11 mouse cellular contexts compared by ENCODE assay signal in the genomic region with DNA sequence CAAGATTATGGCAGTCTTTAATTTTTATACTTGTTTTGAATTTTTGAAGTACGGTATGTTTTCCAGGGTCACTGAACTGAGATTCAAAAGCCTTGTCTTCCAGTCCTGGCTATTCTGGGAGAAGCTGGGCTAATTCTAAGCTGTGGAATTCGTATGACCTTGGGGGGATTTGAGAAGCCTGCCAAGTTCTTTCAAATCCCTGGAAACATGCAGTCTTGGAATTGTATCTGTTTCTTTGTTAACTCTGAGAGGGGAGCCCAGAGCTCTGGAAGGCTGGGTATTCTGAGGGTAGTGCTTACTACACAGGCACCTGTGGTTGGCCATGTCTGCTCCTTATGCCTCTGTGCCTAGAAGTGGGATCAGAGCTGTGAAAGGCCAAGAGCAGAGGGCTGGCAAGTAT. TPM values are rescaled to one million over a fixed set of nuclear protein-coding genes. Genes with fewer than 3 reads are reported as not detected.
DNase-seq lines count a peak whose midpoint lies in the region; ATAC-seq lines count a peak whose summit lies in the region.
"Had no signal": no experiment of that assay in that cellular context is flagged by ENCODE, and none has a peak within 500 bp of the region (broad histone marks: within the 10 kb centered on the region; RNA-seq: fewer than 3 reads in every experiment).

No protein-coding gene starts in this region.

- peaks cover 87% of the 10 kb centered on the region for H3K36me3 ChIP-seq in kidney, embryonic 14.5 days (ENCODE audit: control insufficient read depth, insufficient read depth, low read length)
- H3K36me3 ChIP-seq in kidney, embryonic 15.5 days: peaks cover 90% of the 10 kb centered on the region

- H3K9ac ChIP-seq in kidney, embryonic 14.5 days (ENCODE audit: low read depth, low read length): no peak overlapping the region
- no peak overlapping the region for H3K9ac ChIP-seq in kidney, embryonic 15.5 days
- H3K9ac ChIP-seq: limb, embryonic 13.5 days had no signal

- no peaks in the 10 kb centered on the region for H3K9me3 ChIP-seq in kidney, embryonic 14.5 days (ENCODE audit: control insufficient read depth, low read length)
- no peaks in the 10 kb centered on the region for H3K9me3 ChIP-seq in kidney, embryonic 15.5 days (replicated peaks)
- H3K9me3 ChIP-seq: limb, embryonic 13.5 days; megakaryocyte, embryonic 14.5 days had no signal

- H3K27me3 ChIP-seq in kidney, embryonic 14.5 days (ENCODE audit: control insufficient read depth, insufficient read depth, low read length): no peaks in the 10 kb centered on the region
- H3K27me3 ChIP-seq in kidney, embryonic 15.5 days: no peaks in the 10 kb centered on the region
- H3K27me3 ChIP-seq: limb, embryonic 13.5 days; megakaryocyte, embryonic 14.5 days had no signal

- H3K4me1 ChIP-seq in kidney, embryonic 14.5 days (ENCODE audit: control insufficient read depth, insufficient read depth, low read length): no peaks in the 10 kb centered on the region
- no peaks in the 10 kb centered on the region for H3K4me1 ChIP-seq in kidney, embryonic 15.5 days

- no peak for ATAC-seq in kidney, embryonic 14.5 days (ENCODE audit: low FRiP score, low TSS enrichment)
- ATAC-seq in kidney, embryonic 15.5 days (replicated peaks; ENCODE audit: low FRiP score): no peak
- no peak for ATAC-seq in granulocyte monocyte progenitor cell, adult 5-6 weeks (replicated peaks; ENCODE audit: poor library complexity, severe bottlenecking)

- no peak overlapping the region for H3K4me3 ChIP-seq in kidney, embryonic 14.5 days (ENCODE audit: low read length)
- H3K4me3 ChIP-seq in kidney, embryonic 15.5 days (replicated peaks): no peak overlapping the region
- H3K4me3 ChIP-seq: limb, embryonic 13.5 days; megakaryocyte, embryonic 14.5 days had no signal

- DNase-seq in adrenal gland, adult (ENCODE audit: inconsistent age in 2 of 2, low spot score in 1 of 2): peak; percentile 72 to 91
- DNase-seq in adrenal gland, postnatal 4 days (ENCODE audit: low spot score in 2 of 2): no peak
- DNase-seq in Muller cell, postnatal 12 days (ENCODE audit: inconsistent ontology term): peak; percentile 38
- DNase-seq in heart, postnatal 10 days: peak; percentile 48 to 54
- no peak for DNase-seq in cerebellum, postnatal 36 days
- DNase-seq: right cerebral cortex, adult 18-20 months had no signal

- H3K4me2 ChIP-seq in kidney, embryonic 14.5 days (replicated peaks; ENCODE audit: low read depth, low read length): no peak overlapping the region
- H3K4me2 ChIP-seq in kidney, embryonic 15.5 days: no peak overlapping the region
- H3K4me2 ChIP-seq: limb, embryonic 13.5 days had no signal

- intact Hi-C loops in heart, postnatal 10 days (cut with DNase I): no loop called here

- 89% methylated on average over 2 of the region's 2 CpGs for WGBS in kidney, embryonic 14.5 days
- WGBS in kidney, embryonic 15.5 days: 71% methylated on average over 2 of the region's 2 CpGs

- H3K27ac ChIP-seq in kidney, embryonic 14.5 days (ENCODE audit: low read depth, low read length): peak overlapping the region; percentile 42; the same call in 1 of the 2 replicates
- no peak overlapping the region for H3K27ac ChIP-seq in kidney, embryonic 15.5 days
- H3K27ac ChIP-seq: limb, embryonic 13.5 days had no signal

RNA-seq across cellular contexts. Expression of gene Polr1a, which starts 26.9 kb away (rescaled TPM):
- total RNA-seq in adrenal gland, postnatal 4 days (2021): 10 to 100 TPM; 79.4 to 82.1 TPM
- polyA plus RNA-seq in kidney, embryonic 14.5 days (2014; fragmentation: Nextera tagmentation; extraction: Ambion mirVana): 18.6 and 37.0 TPM in 2 replicates
- polyA plus RNA-seq in kidney, embryonic 15.5 days (2015; fragmentation: Nextera tagmentation; extraction: Ambion mirVana): 38.2 and 38.5 TPM in 2 replicates
- total RNA-seq in heart, postnatal 10 days (2021): 10 to 100 TPM; 36.7 to 42.3 TPM
- total RNA-seq in granulocyte monocyte progenitor cell, adult 5-6 weeks (2014; fragmentation: Nextera tagmentation): 40.1 and 78.8 TPM in 2 replicates
- total RNA-seq in granulocyte monocyte progenitor cell, adult 5-6 weeks (2017): 83.1 and 91.6 TPM in 2 replicates

RNA-seq across cellular contexts. Expression of gene Ptcd3, which starts 27.2 kb away (rescaled TPM):
- 100 to 1,000 TPM; 130 to 134 TPM for total RNA-seq in adrenal gland, postnatal 4 days (2021)
- 85.5 and 131 TPM in 2 replicates for polyA plus RNA-seq in kidney, embryonic 14.5 days (2014; fragmentation: Nextera tagmentation; extraction: Ambion mirVana)
- polyA plus RNA-seq in kidney, embryonic 15.5 days (2015; fragmentation: Nextera tagmentation; extraction: Ambion mirVana): 107 and 108 TPM in 2 replicates
- total RNA-seq in heart, postnatal 10 days (2021): 100 to 1,000 TPM; 112 to 114 TPM
- total RNA-seq in granulocyte monocyte progenitor cell, adult 5-6 weeks (2014; fragmentation: Nextera tagmentation): 113 and 134 TPM in 2 replicates
- total RNA-seq in granulocyte monocyte progenitor cell, adult 5-6 weeks (2017): 153 and 171 TPM in 2 replicates

Comparison
In these comparisons a context has a peak if more than half of its experiments do, and no peak if none do; other contexts are left out.
1. DNase-seq: peak in adrenal gland, adult (2 of 2), Muller cell, postnatal 12 days (single experiment) and heart, postnatal 10 days (2 of 2); none in adrenal gland, postnatal 4 days (0 of 2) and cerebellum, postnatal 36 days (0 of 2).